Mouse (Mus musculus) myocyte (in vitro differentiated cells): ENCODE measurements at regions not wholly inside any gene's neighbourhood (a gene's known extent, or its start where the extent isn't known, plus 50 kb on each side); places are given as distances from the start of the nearest gene placed in this dataset.

Source experiments
- H3K27me3 ChIP-seq: one replicate; pipeline ENCODE4 v1.6.1; 2011; ENCODE audit not compliant: control insufficient read depth, insufficient read depth, insufficient read length
- H3K36me3 ChIP-seq: one replicate; pipeline ENCODE4 v1.6.1; 2011; ENCODE audit not compliant: control insufficient read depth, insufficient read depth
- H3K4me2 ChIP-seq: one replicate; pipeline ENCODE4 v1.6.1; 2011; ENCODE audit warnings: low read depth, control low read depth
- H3K4me3 ChIP-seq: one replicate; pipeline ENCODE4 v1.5.1; 2011; ENCODE audit warnings: mild to moderate bottlenecking, control low read depth, moderate library complexity
- H3K79me2 ChIP-seq: one replicate; pipeline ENCODE4 v1.6.1; 2011; ENCODE audit not compliant: control insufficient read depth, insufficient read depth
- H3ac ChIP-seq: one replicate; pipeline ENCODE4 v1.6.1; 2011; ENCODE audit not compliant: control insufficient read depth, insufficient read length
- CEBPB ChIP-seq: IDR thresholded peaks from 2 replicates; pipeline ENCODE4 v1.6.1; 2011; ENCODE audit warnings: mild to moderate bottlenecking, moderate library complexity; ENCODE audit not compliant: poor library complexity, insufficient read depth, severe bottlenecking
- E2F4 ChIP-seq: IDR thresholded peaks from one replicate; pipeline ENCODE4 v1.6.1; 2011; ENCODE audit warnings: mild to moderate bottlenecking, control low read depth, moderate library complexity; ENCODE audit not compliant: insufficient read depth
- MAX ChIP-seq: IDR thresholded peaks from one replicate; pipeline ENCODE4 v1.6.1; 2011; ENCODE audit warnings: low read depth, mild to moderate bottlenecking, control low read depth
- MYOD1 ChIP-seq, 3 experiments: IDR thresholded peaks; one replicate each; pipeline ENCODE4 v1.6.1; 2011; ENCODE audit warnings: control low read depth in 2 of 3, low read depth in 2 of 3, mild to moderate bottlenecking in 2 of 3, moderate library complexity in 1 of 3; ENCODE audit not compliant: insufficient read length in 2 of 3, control insufficient read depth in 1 of 3
- MYOG ChIP-seq, 3 experiments: IDR thresholded peaks; one replicate each; pipeline ENCODE4 v1.6.1; 2011; ENCODE audit warnings: control low read depth in 2 of 3, low read depth in 2 of 3, mild to moderate bottlenecking in 2 of 3; ENCODE audit not compliant: insufficient read length in 2 of 3, control insufficient read depth in 1 of 3, insufficient read depth in 1 of 3
- POLR2A ChIP-seq: IDR thresholded peaks from one replicate; pipeline ENCODE4 v1.6.1; 2011; ENCODE audit warnings: low read depth, mild to moderate bottlenecking, control low read depth, moderate library complexity; ENCODE audit not compliant: insufficient read length
- POLR2AphosphoS2 ChIP-seq: IDR thresholded peaks from one replicate; pipeline ENCODE4 v1.6.1; 2011; ENCODE audit warnings: low read depth, control low read depth; ENCODE audit not compliant: insufficient read length
- REST ChIP-seq: IDR thresholded peaks from one replicate; pipeline ENCODE4 v1.6.1; 2011; ENCODE audit warnings: mild to moderate bottlenecking, control low read depth, moderate library complexity; ENCODE audit not compliant: insufficient read depth, insufficient read length
- SRF ChIP-seq: IDR thresholded peaks from one replicate; pipeline ENCODE4 v1.6.1; 2011; ENCODE audit warnings: low read depth; ENCODE audit not compliant: control insufficient read depth, insufficient read length
- TCF12 ChIP-seq: IDR thresholded peaks from one replicate; pipeline ENCODE4 v1.6.1; 2011; ENCODE audit warnings: mild to moderate bottlenecking, control low read depth; ENCODE audit not compliant: poor library complexity, insufficient read depth, severe bottlenecking
- TCF3 ChIP-seq: IDR thresholded peaks from one replicate; pipeline ENCODE4 v1.6.1; 2011; ENCODE audit warnings: low read depth, control low read depth; ENCODE audit not compliant: insufficient read length
- USF1 ChIP-seq: IDR thresholded peaks from one replicate; pipeline ENCODE4 v1.6.1; 2011; ENCODE audit warnings: low read depth, mild to moderate bottlenecking, control low read depth, moderate library complexity

DNA sequence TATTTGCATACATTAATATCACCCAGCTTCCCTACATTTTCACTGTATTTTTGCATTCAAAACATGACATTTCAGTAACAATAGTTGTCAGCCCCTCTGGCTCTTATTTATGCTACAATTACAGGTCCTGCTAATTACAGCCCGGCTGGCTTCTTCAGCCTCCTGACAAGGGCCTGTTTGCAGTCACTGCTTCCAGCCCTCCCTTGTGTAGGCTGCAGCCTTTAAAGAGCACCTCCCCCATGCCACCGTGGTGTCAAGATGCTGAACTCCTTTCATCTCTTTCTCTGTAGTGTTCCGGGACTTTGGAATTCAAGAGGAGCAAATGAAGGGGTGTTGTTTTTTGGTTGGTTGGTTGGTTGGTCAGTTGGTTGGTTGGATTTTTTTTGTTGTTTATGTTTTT lies 153.6 kb downstream of the Rpl10-ps3 start:
- Histone ChIP-seq H3K4me2 (no peak overlapping the region), H3K27me3 (no peaks in the 10 kb centered on the region), H3ac (no peak overlapping the region), H3K36me3 (no peaks in the 10 kb centered on the region), H3K4me3 (no peak overlapping the region), H3K79me2 (no peaks in the 10 kb centered on the region)
- no peak for TF ChIP-seq USF1
- TF ChIP-seq MYOG (IDR thresholded peaks at IDR 0.05; ENCODE audit: control insufficient read depth in 1 of 3, insufficient read depth in 1 of 3, insufficient read length in 2 of 3, low read depth in 2 of 3), result no peak
- no peak for TF ChIP-seq TCF3
- no peak for TF ChIP-seq MYOD1 (IDR thresholded peaks at IDR 0.05; ENCODE audit: control insufficient read depth in 1 of 3, insufficient read length in 2 of 3, low read depth in 2 of 3)
- TF ChIP-seq REST, result no peak
- no peak for TF ChIP-seq CEBPB
- TF ChIP-seq POLR2AphosphoS2, result no peak
- TF ChIP-seq E2F4, result no peak
- no peak for TF ChIP-seq SRF
- no peak for TF ChIP-seq POLR2A
- TF ChIP-seq MAX, result no peak
- no peak for TF ChIP-seq TCF12

DNA sequence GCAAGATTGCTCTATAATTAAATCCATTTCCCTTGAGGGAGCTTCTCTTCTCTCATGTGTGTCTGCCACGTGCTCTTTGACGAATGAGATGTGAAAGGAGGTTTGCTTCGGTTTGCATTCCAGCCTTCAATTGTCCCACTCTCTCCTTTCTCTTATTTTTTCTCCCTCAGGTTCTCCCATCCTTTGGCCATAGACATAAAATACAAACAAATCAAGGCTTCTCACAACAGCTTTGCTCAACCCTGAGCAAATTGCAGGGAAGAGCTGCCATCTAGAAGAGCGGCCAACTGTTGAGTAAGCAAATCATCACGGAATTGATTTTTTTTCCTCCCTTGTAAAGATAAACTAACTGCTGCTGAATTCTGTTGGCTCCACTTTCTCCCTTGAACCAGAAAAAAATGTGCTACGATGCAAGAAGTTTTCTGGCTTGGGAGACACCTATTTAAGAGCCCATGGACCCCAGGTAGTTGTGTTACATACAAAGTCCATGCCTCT lies 156.1 kb downstream of the Rpl10-ps3 start:
- TF ChIP-seq MYOD1 (IDR thresholded peaks at IDR 0.05; ENCODE audit: control insufficient read depth in 1 of 3, insufficient read length in 2 of 3, low read depth in 2 of 3) (no peak), REST (no peak), SRF (no peak), TCF12 (no peak), TCF3 (no peak), USF1 (no peak), CEBPB (no peak), MYOG (IDR thresholded peaks at IDR 0.05; ENCODE audit: control insufficient read depth in 1 of 3, insufficient read depth in 1 of 3, insufficient read length in 2 of 3, low read depth in 2 of 3) (no peak), POLR2AphosphoS2 (no peak)
- Histone ChIP-seq H3K4me3 (no peak overlapping the region), H3ac (no peak overlapping the region), H3K27me3 (no peaks in the 10 kb centered on the region), H3K36me3 (no peaks in the 10 kb centered on the region), H3K4me2 (no peak overlapping the region), H3K79me2 (no peaks in the 10 kb centered on the region)

- TF ChIP-seq REST (no peak), E2F4 (no peak), TCF12 (no peak), POLR2A (no peak), SRF (no peak), USF1 (no peak), POLR2AphosphoS2 (no peak), MYOG (IDR thresholded peaks at IDR 0.05; ENCODE audit: control insufficient read depth in 1 of 3, insufficient read depth in 1 of 3, insufficient read length in 2 of 3, low read depth in 2 of 3) (no peak), MAX (no peak), TCF3 (no peak), MYOD1 (IDR thresholded peaks at IDR 0.05; ENCODE audit: control insufficient read depth in 1 of 3, insufficient read length in 2 of 3, low read depth in 2 of 3) (no peak), CEBPB (no peak)
- H3K4me2 ChIP-seq, result no peak overlapping the region
- no peaks in the 10 kb centered on the region for H3K36me3 ChIP-seq
- H3K27me3 ChIP-seq, result no peaks in the 10 kb centered on the region
- no peak overlapping the region for H3ac ChIP-seq
- H3K4me3 ChIP-seq, result no peak overlapping the region
- no peaks in the 10 kb centered on the region for H3K79me2 ChIP-seq
Observed at GRCm38 (mm10) chr9:50181360-50181759, 163.4 kb downstream of the Rpl10-ps3 start.

DNA sequence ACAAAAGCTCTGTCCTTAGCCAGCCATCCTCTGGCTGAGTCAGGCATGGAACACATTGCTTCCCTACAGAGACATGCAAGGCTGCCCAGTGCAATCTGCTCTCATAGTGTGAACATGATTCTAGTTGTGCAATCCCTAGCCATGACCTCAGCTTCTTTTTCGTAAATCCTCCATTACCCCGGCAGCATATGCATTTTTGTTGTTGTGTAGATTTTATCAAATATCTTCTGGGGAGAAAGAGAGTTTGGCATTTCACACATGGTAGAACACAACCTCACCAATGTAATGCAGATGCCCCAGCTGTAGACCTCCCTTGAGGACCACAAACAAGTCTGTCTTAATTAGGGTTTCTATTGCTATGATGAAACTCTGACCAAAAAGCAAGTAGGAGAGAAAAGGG lies 168.6 kb downstream of the Rpl10-ps3 start:
- Histone ChIP-seq H3K79me2 (no peaks in the 10 kb centered on the region), H3K36me3 (no peaks in the 10 kb centered on the region), H3K27me3 (no peaks in the 10 kb centered on the region), H3K4me2 (no peak overlapping the region), H3ac (no peak overlapping the region), H3K4me3 (no peak overlapping the region)
- TF ChIP-seq TCF12 (no peak), MAX (no peak), CEBPB (no peak), REST (no peak), POLR2A (no peak), MYOG (IDR thresholded peaks at IDR 0.05; ENCODE audit: control insufficient read depth in 1 of 3, insufficient read depth in 1 of 3, insufficient read length in 2 of 3, low read depth in 2 of 3) (no peak), E2F4 (no peak), POLR2AphosphoS2 (no peak), SRF (no peak), MYOD1 (IDR thresholded peaks at IDR 0.05; ENCODE audit: control insufficient read depth in 1 of 3, insufficient read length in 2 of 3, low read depth in 2 of 3) (no peak), USF1 (no peak), TCF3 (no peak)

DNA sequence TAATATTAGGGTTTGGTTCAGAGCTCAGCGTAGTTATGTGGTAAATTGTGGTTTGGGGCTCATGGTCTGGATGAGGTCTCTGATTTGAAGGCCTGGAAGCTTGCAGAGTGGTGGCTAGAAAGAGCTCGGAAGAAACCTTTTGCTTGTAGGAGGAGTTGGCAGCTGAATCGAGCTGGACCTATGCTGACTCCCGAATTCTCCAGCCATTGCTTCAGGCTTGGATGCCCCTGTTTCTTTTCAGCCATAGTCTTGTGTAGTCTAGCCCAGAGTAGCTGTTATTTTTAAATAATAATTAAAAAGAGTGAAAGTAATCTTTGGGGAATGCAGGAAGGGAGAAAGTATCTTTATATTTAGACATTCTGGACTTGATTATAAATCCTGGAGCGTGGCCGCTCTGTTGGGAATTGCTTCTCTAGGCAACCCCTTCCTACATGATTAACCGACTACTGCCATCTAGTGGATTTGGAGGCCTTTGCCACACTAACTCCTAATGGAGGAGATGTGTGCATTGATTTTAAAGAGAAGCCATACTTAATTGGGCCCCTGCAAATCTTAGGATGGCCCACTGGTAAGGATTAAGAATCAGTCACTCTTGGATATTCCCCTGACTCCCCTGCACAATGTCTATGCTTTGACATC lies 172.8 kb downstream of the Rpl10-ps3 start:
- no peak for TF ChIP-seq TCF3
- TF ChIP-seq SRF, result no peak
- TF ChIP-seq USF1, result no peak
- no peak for TF ChIP-seq CEBPB
- TF ChIP-seq MYOD1 (IDR thresholded peaks at IDR 0.05; ENCODE audit: control insufficient read depth in 1 of 3, insufficient read length in 2 of 3, low read depth in 2 of 3), result no peak
- no peak for TF ChIP-seq MYOG (IDR thresholded peaks at IDR 0.05; ENCODE audit: control insufficient read depth in 1 of 3, insufficient read depth in 1 of 3, insufficient read length in 2 of 3, low read depth in 2 of 3)
- TF ChIP-seq MAX, result no peak
- TF ChIP-seq REST, result no peak
- no peak for TF ChIP-seq TCF12
- no peak for TF ChIP-seq POLR2A
- no peak for TF ChIP-seq POLR2AphosphoS2
- no peak for TF ChIP-seq E2F4
- Histone ChIP-seq H3ac (no peak overlapping the region), H3K36me3 (no peaks in the 10 kb centered on the region), H3K4me3 (no peak overlapping the region), H3K79me2 (no peaks in the 10 kb centered on the region), H3K4me2 (no peak overlapping the region), H3K27me3 (no peaks in the 10 kb centered on the region)
